Mouse (Mus musculus): ENCODE results near the gene Gdpd4.

DNA sequence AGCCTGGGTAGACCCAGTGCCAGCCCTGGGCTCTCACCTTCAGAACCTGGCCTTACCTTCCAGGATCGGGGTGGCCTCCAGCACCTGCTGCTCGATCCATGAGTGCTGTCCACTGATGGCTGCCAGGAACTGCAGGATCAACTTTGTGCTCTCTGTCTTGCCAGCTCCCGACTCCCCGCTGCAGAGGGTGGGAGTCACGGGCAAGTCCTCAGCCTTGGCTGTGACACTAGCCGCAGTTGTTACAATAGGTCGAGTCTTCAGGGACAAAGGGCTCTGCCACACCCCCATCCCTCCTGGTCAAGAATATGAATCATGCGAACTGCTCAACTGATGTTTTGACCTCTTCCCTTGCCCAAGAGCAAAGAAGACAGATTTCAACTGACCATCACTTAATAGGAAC, 177.8 kb downstream of the Gdpd4 start:
- TF ChIP-seq CTCF (IDR thresholded peaks at IDR 0.05; ENCODE audit: insufficient read depth, low read length) (no peak), POLR2A (IDR thresholded peaks at IDR 0.05; ENCODE audit: borderline replicate concordance, extremely low read depth, low read depth, low read length) (no peak)

Data from lung, adult 2 months (tissue).